Mouse (Mus musculus): Measurements from ENCODE around the gene Dtwd1. TPM values are rescaled to one million over a fixed set of nuclear protein-coding genes. Genes with fewer than 3 reads are reported as not detected.

The Dtwd1 gene
- total RNA-seq (2014; rRNA removed) (8.7 and 10.4 TPM in 2 replicates), polyA plus RNA-seq (2012; rRNA removed) (2.2 and 2.3 TPM in 2 replicates)

DNA sequence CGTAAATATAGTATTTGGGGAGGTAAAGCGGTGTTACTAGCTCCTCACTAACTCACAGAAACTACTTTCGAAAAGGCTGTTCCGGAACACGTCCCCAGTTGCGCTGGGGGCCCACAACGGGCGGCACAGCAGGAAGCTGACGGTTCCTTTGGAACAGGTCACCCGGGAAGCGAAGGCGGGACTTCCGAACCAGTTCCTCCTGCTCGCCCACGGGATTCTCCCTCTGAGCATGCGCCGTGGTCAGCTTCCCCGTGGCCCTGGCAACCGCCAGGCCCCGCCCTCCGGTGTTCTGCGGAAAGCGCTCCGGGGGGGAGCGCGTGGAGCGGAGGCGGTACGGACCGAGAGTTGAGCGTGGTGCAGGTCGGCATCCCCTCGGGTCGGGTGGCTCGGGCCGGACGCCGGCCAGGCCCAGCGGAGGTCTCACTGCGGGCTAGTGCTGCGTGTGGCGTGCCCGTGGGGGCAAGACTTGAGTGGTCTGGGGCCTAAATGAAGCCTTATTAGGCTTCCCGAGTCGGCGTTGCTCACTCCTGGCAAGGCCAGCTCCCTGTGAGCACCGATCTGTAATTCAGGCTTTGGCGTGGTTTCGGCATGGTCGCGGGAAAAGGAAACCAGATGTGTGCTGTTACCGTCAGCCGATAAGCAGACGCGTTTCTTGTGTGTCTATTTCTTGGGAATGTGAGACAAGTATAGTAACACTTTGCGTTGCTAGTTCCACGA lies at the start of gene Dtwd1, which contains the start of gene Fam227b:
Gene Dtwd1 (plus strand): TSS at position 287 of the 717 bp plus-strand sequence.
Gene Fam227b (minus strand): TSS at position 150 of the 717 bp plus-strand sequence.
- Histone ChIP-seq H3K79me2 (ENCODE audit: control insufficient read depth, insufficient read depth, low read length) (no peaks in the 10 kb centered on the region), H3K4me3 (ENCODE audit: insufficient read depth, low read depth, low read length) (peak within 1 kb of the TSS; percentile 90), H3K27ac (replicated peaks; ENCODE audit: insufficient read depth, low read depth, low read length) (peak within 1 kb of the TSS; percentile 88), H3K36me3 (ENCODE audit: control insufficient read depth, insufficient read depth, low read length) (peaks cover 7% of the 10 kb centered on the region; the same call in 1 of the 2 replicates), H3K27me3 (ENCODE audit: control insufficient read depth, insufficient read depth, low read length) (no peaks in the 10 kb centered on the region), H3K4me1 (ENCODE audit: control insufficient read depth, insufficient read depth, low read length) (no peaks in the 10 kb centered on the region; the same call in 1 of the 2 replicates), H3K9ac (ENCODE audit: low read depth, low read length) (peak within 1 kb of the TSS; percentile 90)
- peak; percentile 90 for DNase-seq (ENCODE audit: extremely low read depth, low read depth, low spot score)
- TF ChIP-seq CTCF (IDR thresholded peaks at IDR 0.05; ENCODE audit: low read depth, low read length): no peak
- peak; percentile 40; the same call in 1 of the 2 replicates for TF ChIP-seq POLR2A (IDR thresholded peaks at IDR 0.05; ENCODE audit: extremely low read depth, insufficient read depth, low read length)
- WGBS: under 1% methylated on average over 57 of the region's 57 CpGs

DNA sequence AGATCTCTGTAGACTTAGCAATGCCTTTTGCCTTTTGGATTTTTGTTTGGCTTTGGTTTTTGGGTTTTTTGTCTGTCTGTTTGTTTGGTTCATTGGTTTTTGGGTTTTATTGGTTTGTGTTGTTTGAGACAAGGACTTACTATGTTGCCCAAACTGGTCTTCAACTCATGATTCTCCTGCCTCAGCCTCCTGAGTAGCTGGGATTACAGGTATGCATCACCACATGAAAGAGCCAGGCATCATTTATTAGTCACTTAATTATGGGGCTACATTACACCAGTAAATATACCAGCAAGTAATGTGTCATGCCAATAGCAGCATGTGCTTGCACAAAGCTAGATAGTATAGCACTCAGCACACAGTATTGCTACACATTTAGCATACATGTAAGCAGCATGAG lies 4.2 kb upstream of the Dtwd1 start:
- H3K4me3 ChIP-seq (ENCODE audit: insufficient read depth, low read depth, low read length): no peak overlapping the region
- TF ChIP-seq CTCF (IDR thresholded peaks at IDR 0.05; ENCODE audit: low read depth, low read length): no peak
- no peak for TF ChIP-seq POLR2A (IDR thresholded peaks at IDR 0.05; ENCODE audit: extremely low read depth, insufficient read depth, low read length)
- H3K4me1 ChIP-seq (ENCODE audit: control insufficient read depth, insufficient read depth, low read length): no peaks in the 10 kb centered on the region
- DNase-seq (ENCODE audit: extremely low read depth, low read depth, low spot score): peak; percentile 24
- H3K79me2 ChIP-seq (ENCODE audit: control insufficient read depth, insufficient read depth, low read length): no peaks in the 10 kb centered on the region
- H3K36me3 ChIP-seq (ENCODE audit: control insufficient read depth, insufficient read depth, low read length): no peaks in the 10 kb centered on the region
- no peak overlapping the region for H3K27ac ChIP-seq (replicated peaks; ENCODE audit: insufficient read depth, low read depth, low read length)
- no peak overlapping the region for H3K9ac ChIP-seq (ENCODE audit: low read depth, low read length)
- H3K27me3 ChIP-seq (ENCODE audit: control insufficient read depth, insufficient read depth, low read length): no peaks in the 10 kb centered on the region

DNA sequence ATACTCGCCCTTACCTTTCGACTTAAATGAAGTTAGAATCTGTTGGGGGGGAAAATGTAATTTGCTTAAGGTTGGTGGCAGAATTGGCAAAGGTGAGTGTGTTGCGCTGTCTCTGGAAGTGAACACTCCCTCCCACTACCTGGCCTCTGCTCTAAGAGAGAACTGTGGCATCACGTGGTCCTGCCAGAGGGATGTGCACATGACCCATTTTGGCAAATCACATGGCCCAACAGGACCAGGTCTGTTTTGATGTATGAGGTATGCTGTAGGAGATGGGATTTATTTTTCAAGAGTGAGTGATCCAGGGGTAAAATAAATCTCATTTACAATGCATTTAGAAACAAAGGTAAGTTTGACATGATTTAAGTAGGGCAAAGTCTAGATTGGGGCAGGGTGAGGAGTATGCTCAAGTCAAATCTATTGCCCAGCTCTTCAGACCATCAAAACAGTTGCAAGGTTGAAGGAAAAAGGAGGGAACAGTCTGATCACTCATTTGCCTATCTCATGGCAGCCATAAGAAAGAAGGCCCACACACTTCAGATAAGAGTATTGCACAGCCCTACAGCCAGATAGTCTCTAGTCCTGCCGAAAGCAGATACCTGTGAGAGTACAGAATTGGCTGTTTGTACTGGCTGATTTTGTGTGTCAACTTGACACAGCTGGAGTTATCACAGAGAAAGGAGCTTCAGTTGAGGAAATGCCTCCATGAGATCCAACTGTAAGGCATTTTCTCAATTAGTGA lies 13.5 kb downstream of the Dtwd1 start:
- no peak overlapping the region for H3K27ac ChIP-seq (replicated peaks; ENCODE audit: insufficient read depth, low read depth, low read length)
- no peak for DNase-seq (ENCODE audit: extremely low read depth, low read depth, low spot score)

DNA sequence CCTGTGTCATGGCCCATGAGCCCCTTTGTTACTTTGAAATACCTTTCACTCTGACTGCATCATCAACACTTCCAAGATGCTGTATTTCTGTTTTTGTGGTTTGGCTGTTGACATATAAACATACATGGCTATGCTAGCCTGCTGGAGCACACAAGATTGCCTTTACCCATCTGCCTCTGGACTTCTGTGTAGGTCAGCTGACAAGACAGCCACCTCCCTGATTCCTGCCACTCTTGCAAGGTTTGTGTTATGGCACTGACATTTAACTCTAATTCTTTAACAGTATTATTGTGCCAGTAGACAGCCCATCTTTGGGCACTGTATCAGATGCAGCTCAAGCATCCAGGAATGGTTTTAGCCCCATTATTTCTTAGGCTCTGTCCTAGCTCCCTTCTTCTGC lies 14.4 kb downstream of the Dtwd1 start:
- Histone ChIP-seq H3K36me3 (ENCODE audit: control insufficient read depth, insufficient read depth, low read length) (peaks cover 15% of the 10 kb centered on the region), H3K27me3 (ENCODE audit: control insufficient read depth, insufficient read depth, low read length) (no peaks in the 10 kb centered on the region), H3K4me1 (ENCODE audit: control insufficient read depth, insufficient read depth, low read length) (no peaks in the 10 kb centered on the region), H3K79me2 (ENCODE audit: control insufficient read depth, insufficient read depth, low read length) (no peaks in the 10 kb centered on the region), H3K4me3 (ENCODE audit: insufficient read depth, low read depth, low read length) (no peak overlapping the region), H3K27ac (replicated peaks; ENCODE audit: insufficient read depth, low read depth, low read length) (no peak overlapping the region), H3K9ac (ENCODE audit: low read depth, low read length) (no peak overlapping the region)
- no peak for TF ChIP-seq POLR2A (IDR thresholded peaks at IDR 0.05; ENCODE audit: extremely low read depth, insufficient read depth, low read length)
- TF ChIP-seq CTCF (IDR thresholded peaks at IDR 0.05; ENCODE audit: low read depth, low read length): no peak
- DNase-seq (ENCODE audit: extremely low read depth, low read depth, low spot score): no peak

More for the DNA sequence above, 13.5 kb downstream of the Dtwd1 start:
- 94% methylated on average over 5 of the region's 5 CpGs for WGBS
- H3K79me2 ChIP-seq (ENCODE audit: control insufficient read depth, insufficient read depth, low read length): no peaks in the 10 kb centered on the region
- H3K4me3 ChIP-seq (ENCODE audit: insufficient read depth, low read depth, low read length): no peak overlapping the region
- no peak overlapping the region for H3K9ac ChIP-seq (ENCODE audit: low read depth, low read length)
- H3K27me3 ChIP-seq (ENCODE audit: control insufficient read depth, insufficient read depth, low read length): no peaks in the 10 kb centered on the region
- no peaks in the 10 kb centered on the region for H3K4me1 ChIP-seq (ENCODE audit: control insufficient read depth, insufficient read depth, low read length)
- no peak for TF ChIP-seq POLR2A (IDR thresholded peaks at IDR 0.05; ENCODE audit: extremely low read depth, insufficient read depth, low read length)
- TF ChIP-seq CTCF (IDR thresholded peaks at IDR 0.05; ENCODE audit: low read depth, low read length): no peak
- H3K36me3 ChIP-seq (ENCODE audit: control insufficient read depth, insufficient read depth, low read length): peaks cover 18% of the 10 kb centered on the region

DNA sequence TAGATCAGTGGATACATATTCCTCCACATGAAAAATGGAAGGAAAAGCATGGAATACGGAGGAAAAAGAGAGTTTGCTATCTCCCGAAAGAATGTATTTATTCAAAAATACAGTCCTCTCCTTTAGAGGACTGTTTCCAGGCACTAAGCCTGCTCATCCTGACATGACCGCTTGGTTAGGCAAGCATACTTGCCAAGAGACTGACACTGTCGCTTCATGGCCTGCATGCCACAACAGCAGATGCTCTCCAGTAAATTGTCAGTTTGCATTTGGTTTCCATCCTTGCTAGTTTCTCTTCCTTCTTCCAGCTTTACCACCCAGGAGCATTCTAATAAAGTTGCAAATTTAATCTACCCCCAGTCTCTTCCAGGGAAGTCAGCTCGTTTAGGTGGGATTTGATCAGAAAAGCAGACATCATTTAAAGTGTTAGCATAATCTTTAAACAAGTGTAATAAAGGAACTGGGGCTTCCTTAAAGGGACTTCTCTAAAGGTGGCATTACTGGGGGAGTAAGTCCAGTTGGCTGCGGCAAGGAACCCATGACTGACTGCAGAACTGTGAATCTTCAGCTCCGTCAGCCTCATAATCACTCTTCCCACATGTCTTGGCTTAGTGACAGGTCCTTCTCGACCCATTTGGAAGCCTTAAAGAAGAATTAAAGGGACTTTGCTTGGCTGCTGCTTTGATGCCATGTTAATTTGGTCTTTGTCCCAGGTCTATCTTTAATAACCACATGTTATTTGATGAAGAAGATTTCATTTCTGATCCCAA lies 15.1 kb downstream of the Dtwd1 start:
- H3K4me3 ChIP-seq (ENCODE audit: insufficient read depth, low read depth, low read length): no peak overlapping the region
- peaks cover 11% of the 10 kb centered on the region for H3K36me3 ChIP-seq (ENCODE audit: control insufficient read depth, insufficient read depth, low read length)
- H3K9ac ChIP-seq (ENCODE audit: low read depth, low read length): no peak overlapping the region
- DNase-seq (ENCODE audit: extremely low read depth, low read depth, low spot score): no peak
- H3K27ac ChIP-seq (replicated peaks; ENCODE audit: insufficient read depth, low read depth, low read length): no peak overlapping the region
- WGBS: 87% methylated on average over 8 of the region's 8 CpGs
- TF ChIP-seq POLR2A (IDR thresholded peaks at IDR 0.05; ENCODE audit: extremely low read depth, insufficient read depth, low read length) (no peak), CTCF (IDR thresholded peaks at IDR 0.05; ENCODE audit: low read depth, low read length) (no peak)
- H3K4me1 ChIP-seq (ENCODE audit: control insufficient read depth, insufficient read depth, low read length): no peaks in the 10 kb centered on the region
- H3K27me3 ChIP-seq (ENCODE audit: control insufficient read depth, insufficient read depth, low read length): no peaks in the 10 kb centered on the region
- H3K79me2 ChIP-seq (ENCODE audit: control insufficient read depth, insufficient read depth, low read length): no peaks in the 10 kb centered on the region

All from liver, adult 2 months (tissue).